Mouse (Mus musculus) kidney, embryonic 16.5 days (tissue): ENCODE measurements around the gene Elof1. TPM values are rescaled to one million over a fixed set of nuclear protein-coding genes. Genes with fewer than 3 reads are reported as not detected.
A peak's percentile ranks its signal among the peaks of the same experiment; 100 is the strongest.

Source experiments
- ATAC-seq: fragments of 200-750 bp; cut with Nextera tagmentation; 2 replicates; pipeline ENCODE4 v1.8.0; 2017; ENCODE audit warnings: moderate TSS enrichment; ENCODE audit not compliant: low FRiP score, low TSS enrichment
- H3K27ac ChIP-seq: fragments of 300-500 bp; sonication (generic); 2 replicates; pipeline ENCODE4 v1.5.1; 2014; ENCODE audit warnings: low read length
- H3K27me3 ChIP-seq: fragments of 300-500 bp; sonication (generic); 2 replicates; pipeline ENCODE4 v1.6.1; 2014; ENCODE audit warnings: low read length, control low read depth, mixed read lengths; ENCODE audit not compliant: insufficient read depth
- H3K36me3 ChIP-seq: fragments of 300-500 bp; sonication (generic); 2 replicates; pipeline ENCODE4 v1.6.1; 2014; ENCODE audit warnings: low read length, control low read depth, mixed read lengths; ENCODE audit not compliant: insufficient read depth
- H3K4me1 ChIP-seq: fragments of 300-500 bp; sonication (generic); 2 replicates; pipeline ENCODE4 v1.6.1; 2014; ENCODE audit warnings: low read length, control low read depth, mixed read lengths; ENCODE audit not compliant: insufficient read depth
- H3K4me2 ChIP-seq: fragments of 300-500 bp; sonication (generic); replicated peaks from 2 replicates; pipeline ENCODE4 v1.6.1; 2014; ENCODE audit warnings: low read depth, low read length
- H3K4me3 ChIP-seq: fragments of 300-500 bp; sonication (generic); 2 replicates; pipeline ENCODE4 v1.5.1; 2014; ENCODE audit warnings: mild to moderate bottlenecking, low read length
- H3K9ac ChIP-seq: fragments of 300-500 bp; sonication (generic); replicated peaks from 2 replicates; pipeline ENCODE4 v1.6.1; 2014; ENCODE audit warnings: low read length
- H3K9me3 ChIP-seq: fragments of 300-500 bp; sonication (generic); 2 replicates; pipeline ENCODE4 v1.6.1; 2016; ENCODE audit warnings: low read length, control low read depth
- WGBS: fragments of 180-500 bp; shearing (Covaris S2); extraction: QIAGEN DNeasy Blood & Tissue Kit; methylation state at CpG from one replicate; pipeline ENCODE4 v1.1.7; 2014; 5-methylcytosine and 5-hydroxymethylcytosine counted together
- polyA plus RNA-seq: library from polyadenylated mRNA; unstranded; fragments of >200 nt; fragmentation: Nextera tagmentation; extraction: Ambion mirVana; gene quantifications from 2 replicates; pipeline ENCODE4 v1.2.1, GENCODE M21; 2015

Elof1 gene
- polyA plus RNA-seq = 195 and 203 TPM in 2 replicates

DNA sequence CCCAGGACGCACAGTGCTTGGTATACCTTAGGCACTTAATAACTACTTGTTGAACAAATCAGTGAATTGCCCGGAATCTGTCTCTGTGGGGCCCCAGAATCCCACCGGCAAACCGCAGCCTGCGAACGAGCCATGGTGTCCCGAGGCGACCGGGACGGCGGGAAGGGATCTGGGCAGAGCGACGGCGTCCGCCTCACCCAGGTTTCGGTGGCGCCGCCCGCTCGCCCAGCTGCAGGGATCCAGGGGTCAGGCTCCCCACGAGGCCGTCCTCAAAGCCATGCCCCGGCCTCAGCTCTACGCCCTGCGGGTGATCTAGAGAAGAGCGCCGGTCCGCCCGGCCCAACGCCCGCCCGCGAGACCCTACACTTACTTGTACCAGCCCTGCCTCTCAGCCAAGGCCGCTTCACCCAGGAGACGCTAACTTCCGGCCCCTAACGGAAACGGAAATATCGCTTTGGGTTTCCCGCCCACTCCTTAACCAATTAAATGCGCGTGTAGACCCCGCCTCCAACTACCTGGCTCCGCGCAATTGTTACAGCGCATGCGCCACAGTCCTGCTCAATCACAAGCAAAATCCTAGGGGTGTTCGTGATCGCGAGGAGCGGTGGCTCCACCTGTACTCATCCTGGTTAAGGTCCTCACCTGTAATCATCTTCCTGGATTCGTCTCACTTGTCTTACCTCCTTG lies at the start of gene Elof1:
Elof1 (minus strand) TSS at position 433 of the 687 bp plus-strand sequence.
- no peaks in the 10 kb centered on the region for H3K27me3 ChIP-seq
- peaks cover 14% of the 10 kb centered on the region for H3K4me1 ChIP-seq
- peak within 1 kb of the TSS; percentile 87 for H3K9ac ChIP-seq
- H3K4me2 ChIP-seq = peak within 1 kb of the TSS; percentile 83
- H3K27ac ChIP-seq = peak within 1 kb of the TSS; percentile 43; the same call in 1 of the 2 replicates
- H3K9me3 ChIP-seq = no peaks in the 10 kb centered on the region
- H3K36me3 ChIP-seq = peaks cover 21% of the 10 kb centered on the region
- WGBS = 0% methylated on average over 52 of the region's 52 CpGs
- peak; percentile 96 for ATAC-seq
- H3K4me3 ChIP-seq = peak within 1 kb of the TSS; percentile 89

DNA sequence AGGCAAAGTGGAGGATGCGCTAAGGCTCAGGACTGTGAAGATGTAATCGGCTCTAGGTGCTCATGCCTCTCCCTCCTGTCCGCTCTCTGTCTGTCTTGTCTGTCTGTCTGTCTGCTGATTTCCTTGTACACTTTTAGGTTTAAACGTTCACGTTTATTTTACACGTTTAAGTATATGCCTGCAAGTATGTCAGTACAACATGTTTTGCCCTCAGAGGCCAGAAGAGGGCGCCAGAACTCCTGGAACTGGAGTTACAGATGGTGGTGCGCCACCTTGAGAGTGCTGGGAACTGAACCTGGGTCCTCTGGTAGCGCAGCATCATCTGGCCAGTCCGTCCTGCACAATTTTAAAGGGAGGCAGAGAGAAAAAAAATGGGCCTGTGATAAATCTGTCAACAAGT lies 49.7 kb upstream of the Elof1 start:
- Histone ChIP-seq H3K27ac (no peak overlapping the region), H3K36me3 (no peaks in the 10 kb centered on the region), H3K27me3 (no peaks in the 10 kb centered on the region), H3K9ac (no peak overlapping the region), H3K9me3 (no peaks in the 10 kb centered on the region; the same call in 1 of the 2 replicates), H3K4me1 (peaks cover 5% of the 10 kb centered on the region; the same call in 1 of the 2 replicates), H3K4me2 (no peak overlapping the region), H3K4me3 (no peak overlapping the region)
- no peak for ATAC-seq
- WGBS = 90% methylated on average over 10 of the region's 10 CpGs

DNA sequence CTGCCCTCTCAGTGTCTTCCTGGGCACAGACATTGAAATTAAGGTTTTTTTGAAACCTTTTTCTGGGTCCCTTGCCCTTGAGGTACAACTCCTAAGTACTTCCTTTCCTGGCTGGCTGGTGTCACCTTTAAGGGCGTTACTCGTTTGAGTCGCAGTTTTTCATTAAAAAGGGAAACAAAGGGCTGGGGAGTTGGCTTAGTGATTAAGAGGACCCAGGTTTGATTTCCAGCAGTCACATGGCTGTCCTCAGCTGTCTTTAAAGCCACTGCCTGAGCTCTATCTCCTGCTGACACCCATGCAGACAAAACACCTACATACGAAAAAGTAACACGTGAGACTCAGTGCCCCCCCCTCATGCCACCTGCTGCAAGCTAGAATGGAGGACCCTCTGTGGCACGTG lies 49.0 kb upstream of the Elof1 start:
- H3K4me1 ChIP-seq = peaks cover 5% of the 10 kb centered on the region; the same call in 1 of the 2 replicates

DNA sequence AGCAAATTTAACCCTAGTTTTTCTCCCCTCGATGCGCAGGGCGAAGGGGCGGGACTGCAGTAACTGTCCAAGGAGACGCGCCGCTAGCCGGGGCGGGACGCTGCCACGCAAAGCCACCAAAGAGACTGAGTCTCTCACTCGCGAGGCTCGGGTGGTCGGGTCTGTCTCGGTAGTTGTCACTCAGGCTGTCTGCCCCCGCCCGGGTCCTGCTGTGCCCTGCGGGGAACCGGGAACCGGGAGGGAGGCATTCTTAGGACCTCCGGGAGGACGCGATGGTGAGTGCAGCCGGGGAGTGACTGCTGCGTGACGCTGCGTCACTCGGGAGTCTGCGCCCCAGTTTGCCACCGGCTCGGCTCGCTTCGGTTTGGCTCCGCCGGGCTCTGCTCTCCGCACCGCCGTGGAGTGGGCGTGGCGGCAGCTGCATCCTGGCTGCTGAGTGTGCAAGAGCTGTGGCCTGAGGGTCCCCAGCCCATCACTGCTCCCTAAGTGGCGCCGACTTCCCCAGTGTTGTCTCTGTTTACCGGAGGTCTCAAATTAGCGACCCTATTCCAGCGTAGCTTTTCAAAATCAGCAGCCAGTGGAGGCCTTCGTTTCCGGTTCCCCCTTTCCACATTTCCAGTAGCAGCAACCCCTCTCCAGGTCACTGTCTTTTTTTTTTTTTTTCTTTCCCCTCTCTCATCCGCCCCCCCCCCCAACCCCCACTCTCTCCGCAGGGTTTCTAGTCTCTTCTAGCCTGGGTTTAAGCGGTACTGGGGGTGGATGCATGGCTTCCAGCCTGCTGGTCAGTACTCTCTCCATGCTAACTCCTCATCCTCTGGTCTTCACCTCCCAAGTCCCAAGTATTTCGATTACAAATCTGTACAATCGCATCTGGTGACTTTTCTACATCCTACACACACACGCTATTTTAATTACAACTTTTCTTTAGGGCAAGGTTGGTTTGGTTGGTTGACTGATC lies 48.0 kb upstream of the Elof1 start:
- ATAC-seq = peak; percentile 68; the same call in 1 of the 2 replicates
- Histone ChIP-seq H3K4me2 (peak overlapping the region; percentile 96), H3K9ac (peak overlapping the region; percentile 71), H3K36me3 (no peaks in the 10 kb centered on the region), H3K4me3 (peak overlapping the region; percentile 59), H3K27ac (no peak overlapping the region), H3K27me3 (no peaks in the 10 kb centered on the region), H3K9me3 (no peaks in the 10 kb centered on the region; the same call in 1 of the 2 replicates), H3K4me1 (peaks cover 5% of the 10 kb centered on the region; the same call in 1 of the 2 replicates)
- 3% methylated on average over 54 of the region's 54 CpGs for WGBS

More for the DNA sequence above, 49.0 kb upstream of the Elof1 start:
- Histone ChIP-seq H3K9ac (no peak overlapping the region), H3K27me3 (no peaks in the 10 kb centered on the region), H3K27ac (no peak overlapping the region), H3K9me3 (no peaks in the 10 kb centered on the region; the same call in 1 of the 2 replicates), H3K36me3 (no peaks in the 10 kb centered on the region), H3K4me2 (no peak overlapping the region), H3K4me3 (no peak overlapping the region)
- ATAC-seq = no peak
- 51% methylated on average over 6 of the region's 6 CpGs for WGBS

DNA sequence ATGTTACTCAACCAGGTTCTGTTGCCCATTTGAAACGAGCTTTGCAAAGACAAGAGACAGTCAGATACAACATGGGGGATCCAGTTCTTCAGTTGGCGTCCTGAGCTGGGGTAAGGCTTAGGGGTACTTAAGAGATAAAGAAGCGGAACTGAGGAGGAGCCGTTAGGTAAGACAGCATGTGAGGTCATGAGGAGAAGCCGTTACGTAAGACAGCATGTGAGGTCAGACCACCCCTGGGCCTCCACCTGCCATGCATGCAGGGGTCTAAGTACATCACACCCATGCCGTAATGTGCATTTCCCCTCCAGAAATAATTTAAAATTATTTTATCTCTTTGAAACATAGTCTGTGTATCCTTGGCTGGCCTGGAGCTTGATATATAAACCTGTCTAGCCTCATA lies 45.9 kb upstream of the Elof1 start:
- Histone ChIP-seq H3K27me3 (no peaks in the 10 kb centered on the region), H3K36me3 (peaks cover 1% of the 10 kb centered on the region; the same call in 1 of the 2 replicates), H3K4me1 (peaks cover 5% of the 10 kb centered on the region; the same call in 1 of the 2 replicates), H3K9ac (no peak overlapping the region), H3K4me2 (no peak overlapping the region), H3K4me3 (no peak overlapping the region), H3K27ac (no peak overlapping the region), H3K9me3 (no peaks in the 10 kb centered on the region; the same call in 1 of the 2 replicates)
- WGBS = 87% methylated on average over 7 of the region's 7 CpGs
- ATAC-seq = no peak

DNA sequence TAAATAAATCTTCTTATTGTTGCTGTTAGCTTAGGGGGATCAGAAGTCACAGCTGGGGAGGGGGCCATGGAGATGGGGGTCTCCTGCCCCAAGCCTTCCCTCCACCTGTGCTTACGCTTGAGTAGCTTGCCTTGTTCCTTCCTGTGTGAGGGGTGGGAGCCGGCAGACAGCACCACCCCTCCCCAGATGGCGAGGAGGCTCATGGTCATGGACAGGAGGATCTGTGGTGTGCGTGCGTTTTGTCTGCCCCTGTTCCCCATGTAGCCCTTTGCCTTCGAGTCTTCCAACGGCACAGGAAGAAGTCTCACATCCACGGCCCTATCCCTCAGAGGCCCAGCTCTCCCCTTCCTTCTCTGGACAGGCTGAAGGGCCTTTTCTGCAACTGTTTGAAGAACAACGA lies 45.3 kb upstream of the Elof1 start:
- no peak overlapping the region for H3K4me2 ChIP-seq
- no peak overlapping the region for H3K27ac ChIP-seq
- no peak overlapping the region for H3K9ac ChIP-seq
- H3K36me3 ChIP-seq = peaks cover 3% of the 10 kb centered on the region; the same call in 1 of the 2 replicates
- H3K27me3 ChIP-seq = no peaks in the 10 kb centered on the region
- peaks cover 5% of the 10 kb centered on the region; the same call in 1 of the 2 replicates for H3K4me1 ChIP-seq
- no peaks in the 10 kb centered on the region; the same call in 1 of the 2 replicates for H3K9me3 ChIP-seq
- WGBS = 69% methylated on average over 9 of the region's 9 CpGs
- ATAC-seq = no peak
- H3K4me3 ChIP-seq = no peak overlapping the region

DNA sequence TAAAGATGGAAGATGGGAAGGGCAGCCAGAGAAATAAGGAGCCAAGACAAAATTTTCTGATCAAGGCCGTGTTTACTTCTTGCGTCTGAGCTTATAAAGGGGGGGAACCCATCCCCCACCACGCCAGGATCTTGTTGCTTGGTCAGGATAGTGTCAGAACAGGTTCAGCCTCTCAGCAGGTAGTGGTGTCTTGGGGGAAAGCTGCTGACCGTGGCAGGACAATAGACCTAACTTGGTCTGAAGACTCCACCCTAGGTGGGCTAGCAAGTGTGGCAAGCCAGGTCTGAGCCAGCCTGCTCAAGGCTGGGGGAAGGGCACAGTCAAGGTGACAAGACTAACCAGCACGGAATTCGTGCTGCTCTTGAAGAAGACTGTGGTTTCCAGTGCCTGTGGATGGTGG lies 44.3 kb upstream of the Elof1 start:
- H3K9me3 ChIP-seq = no peaks in the 10 kb centered on the region
- 42% methylated on average over 6 of the region's 6 CpGs for WGBS
- H3K4me3 ChIP-seq = no peak overlapping the region
- H3K4me1 ChIP-seq = peaks cover 6% of the 10 kb centered on the region; the same call in 1 of the 2 replicates
- H3K4me2 ChIP-seq = no peak overlapping the region
- H3K27me3 ChIP-seq = no peaks in the 10 kb centered on the region
- H3K27ac ChIP-seq = no peak overlapping the region
- no peak for ATAC-seq
- H3K9ac ChIP-seq = no peak overlapping the region
- H3K36me3 ChIP-seq = peaks cover 3% of the 10 kb centered on the region; the same call in 1 of the 2 replicates

DNA sequence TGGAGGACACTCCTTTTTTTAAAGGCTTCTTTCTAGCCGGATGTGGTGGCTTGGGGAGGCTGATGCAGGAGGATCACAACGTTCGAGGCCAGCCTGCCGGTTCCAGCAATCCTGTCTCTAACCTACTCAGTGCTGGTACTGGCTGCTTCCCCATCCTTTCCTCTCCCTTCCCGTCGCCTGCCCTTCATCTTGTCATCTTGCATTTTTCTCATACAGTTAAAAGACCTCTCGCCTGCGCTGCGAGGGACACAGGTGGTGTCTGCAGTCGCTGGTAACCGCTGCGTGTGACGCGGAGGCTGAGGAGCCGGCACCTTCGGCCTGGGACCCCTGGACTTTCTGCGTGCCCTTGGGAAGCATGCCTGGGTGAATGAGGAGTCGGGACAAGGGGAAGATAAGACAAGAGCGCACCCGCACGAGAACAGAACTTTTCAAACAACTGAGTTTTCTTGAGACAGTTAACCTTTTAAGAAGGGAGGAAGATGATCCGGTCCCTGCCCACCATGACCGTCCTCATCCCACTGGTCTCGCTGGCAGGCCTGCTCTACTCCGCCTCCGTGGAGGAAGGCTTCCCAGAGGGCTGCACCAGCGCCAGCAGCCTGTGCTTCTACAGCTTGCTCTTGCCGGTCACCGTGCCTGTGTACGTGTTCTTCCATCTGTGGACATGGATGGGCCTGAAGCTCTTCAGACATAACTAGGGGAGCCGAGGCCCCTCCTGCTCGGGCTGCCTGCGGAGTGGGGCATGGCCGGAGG lies 40.7 kb upstream of the Elof1 start:
- Histone ChIP-seq H3K4me2 (peak overlapping the region; percentile 78), H3K4me3 (peak overlapping the region; percentile 81), H3K27me3 (no peaks in the 10 kb centered on the region), H3K27ac (no peak overlapping the region), H3K9me3 (no peaks in the 10 kb centered on the region), H3K4me1 (peaks cover 9% of the 10 kb centered on the region; the same call in 1 of the 2 replicates), H3K36me3 (peaks cover 3% of the 10 kb centered on the region; the same call in 1 of the 2 replicates), H3K9ac (peak overlapping the region; percentile 89)
- no peak for ATAC-seq
- WGBS = 65% methylated on average over 34 of the region's 34 CpGs
